Mouse (Mus musculus) bone marrow, adult 2 months (tissue): ENCODE data around the gene Cfap100.

Source experiments
- CTCF ChIP-seq: fragments of 200-500 bp; IDR thresholded peaks from 2 replicates; pipeline ENCODE4 v1.5.1; 2011; ENCODE audit warnings: low read length, control low read depth; ENCODE audit not compliant: control insufficient read depth, insufficient read depth
- POLR2A ChIP-seq: fragments of 200-500 bp; IDR thresholded peaks from 2 replicates; pipeline ENCODE4 v1.6.1; 2011; ENCODE audit warnings: low read depth, mild to moderate bottlenecking, control low read depth, low read length, borderline replicate concordance; ENCODE audit not compliant: control insufficient read depth

DNA sequence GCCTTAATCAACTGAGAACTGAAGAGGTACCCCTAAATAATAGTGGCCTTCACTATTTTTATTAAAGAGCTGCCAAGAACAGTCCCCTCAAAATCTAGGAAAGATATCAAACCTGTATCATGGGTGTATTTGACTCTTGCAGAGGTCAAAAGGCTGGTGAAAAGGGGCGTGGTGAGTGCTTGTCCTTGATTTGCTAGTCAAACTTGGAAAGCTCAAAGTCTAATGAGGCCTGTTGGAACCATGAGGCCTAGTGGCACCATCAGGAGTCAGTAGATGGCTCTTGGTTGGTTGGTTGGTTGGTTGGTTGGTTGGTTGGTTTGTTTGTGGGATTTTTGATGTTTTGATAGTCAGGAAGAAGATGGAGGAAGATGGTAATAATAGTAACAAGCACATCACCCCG, 32.8 kb downstream of the Cfap100 start:
- TF ChIP-seq CTCF (no peak), POLR2A (no peak)
